Mouse (Mus musculus): ENCODE measurements at regions not wholly inside any gene's neighbourhood (a gene's known extent, or its start where the extent isn't known, plus 50 kb on each side); places are given as distances from the start of the nearest gene placed in this dataset.

DNA sequence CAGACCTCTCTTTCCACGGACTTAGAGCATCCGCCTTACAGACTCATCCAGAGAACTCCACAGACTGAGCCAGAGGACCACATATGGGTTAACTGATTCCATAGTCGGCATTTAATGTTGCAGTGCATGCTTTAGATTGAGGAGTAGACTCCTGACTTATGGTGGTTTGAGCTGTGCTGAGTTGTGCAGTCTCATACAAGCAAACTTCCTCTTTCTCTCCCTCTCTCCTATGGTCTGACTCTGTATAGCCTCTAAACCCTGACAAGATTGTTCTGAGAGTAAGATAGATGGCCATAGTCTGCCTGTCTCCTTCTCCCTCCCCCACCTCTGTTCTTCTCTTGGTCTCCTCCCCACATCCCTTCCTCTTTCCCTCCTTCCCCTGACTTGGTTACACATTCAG is 616.0 kb downstream of the Ryr2 start:
- no peak for DNase-seq

DNA sequence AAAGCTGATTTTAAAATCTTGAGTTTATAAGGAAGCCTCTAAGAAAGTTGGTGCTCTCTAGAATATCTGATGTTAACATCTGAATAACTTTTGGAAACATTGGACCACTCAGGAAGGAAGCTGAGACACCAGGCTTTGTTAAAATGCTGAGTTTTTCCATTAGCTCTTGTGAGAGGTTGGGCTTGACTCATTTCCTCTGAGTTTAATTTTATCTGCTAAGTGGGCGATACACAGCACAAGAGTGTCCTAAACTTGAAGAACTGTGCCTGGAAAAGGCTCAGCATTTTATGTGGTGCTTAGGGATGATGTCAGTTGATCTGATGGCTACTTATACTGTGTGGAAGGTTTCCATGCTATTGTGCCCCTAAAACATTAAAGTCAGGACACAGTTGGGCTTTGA is 623.6 kb downstream of the Ryr2 start:
- DNase-seq, result no peak

DNA sequence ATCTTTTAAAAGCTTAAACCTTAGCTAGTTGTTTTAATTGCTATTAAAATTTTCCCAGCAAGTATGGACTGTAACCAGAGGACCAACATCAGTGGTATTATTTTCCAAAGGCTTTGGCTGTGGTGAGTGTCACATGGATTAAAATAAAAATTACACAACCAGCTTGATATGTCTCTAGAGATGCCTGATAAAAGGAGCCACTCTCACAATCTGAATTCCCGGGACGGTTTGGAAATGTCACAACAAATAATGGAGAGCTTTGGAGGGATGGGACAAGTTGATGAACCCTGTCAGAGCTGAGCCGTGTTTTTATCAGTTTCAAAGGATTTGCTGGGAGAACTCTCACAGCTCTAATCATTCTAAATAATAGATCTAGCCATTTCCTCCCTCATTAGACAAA is 624.0 kb downstream of the Ryr2 start:
- DNase-seq, result no peak

DNA sequence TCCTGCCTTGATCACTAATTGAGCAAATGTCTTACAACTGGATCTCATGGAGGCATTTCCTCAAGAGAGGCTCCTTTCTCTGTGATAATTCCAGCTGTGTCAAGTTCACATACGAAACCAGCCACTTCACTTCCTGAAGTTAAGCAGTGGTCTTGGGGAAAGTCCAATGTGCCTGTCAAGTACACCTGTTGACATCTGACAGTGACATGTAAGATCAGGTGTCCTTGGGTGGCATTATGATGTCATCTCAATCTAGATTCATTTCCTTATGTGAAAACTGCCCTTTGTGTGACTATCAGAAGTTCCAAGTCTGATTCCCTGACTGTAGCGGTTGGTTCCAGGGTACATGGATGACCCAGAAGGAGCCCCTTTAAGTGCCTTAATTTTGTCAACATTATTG is 646.5 kb downstream of the Ryr2 start:
- DNase-seq, result no peak

DNA sequence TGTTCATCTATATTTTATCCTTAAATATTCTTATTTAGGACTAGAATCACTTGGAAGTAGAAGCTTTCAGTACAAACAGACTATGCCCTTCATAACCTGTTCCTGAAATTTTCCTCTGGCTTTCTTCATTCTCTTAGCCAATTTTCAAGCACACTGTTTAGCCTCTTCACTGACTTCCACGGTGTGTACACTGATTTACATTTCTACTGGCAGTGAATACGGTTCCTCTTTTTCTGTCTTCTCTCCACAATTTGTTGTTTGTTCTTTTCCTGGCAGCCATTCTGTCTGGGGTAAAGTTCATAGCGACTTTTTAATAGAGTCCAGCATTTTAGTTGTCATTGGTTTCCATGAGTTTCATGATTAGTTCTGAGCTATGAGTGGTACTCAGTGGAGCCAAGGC is 651.6 kb downstream of the Ryr2 start:
- DNase-seq, result no peak

DNA sequence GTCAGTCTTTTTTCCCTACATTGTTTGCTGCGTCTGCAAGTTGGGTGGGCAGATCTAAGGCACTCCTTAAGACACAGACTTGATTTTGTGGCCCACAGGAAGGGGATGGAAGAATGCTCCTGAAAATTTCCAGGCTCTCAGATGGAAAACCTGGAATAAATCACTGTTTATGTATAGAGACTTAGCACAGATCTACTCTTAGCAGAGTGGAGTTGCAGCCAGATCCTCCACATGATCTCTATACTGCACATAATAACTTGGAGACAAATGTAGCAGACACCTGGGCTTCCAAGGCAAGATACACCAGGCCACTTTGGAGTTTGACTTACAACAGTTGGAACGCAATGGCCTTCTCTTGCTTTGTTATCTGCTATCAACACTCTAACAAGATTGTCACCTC is 654.3 kb downstream of the Ryr2 start:
- no peak for DNase-seq

DNA sequence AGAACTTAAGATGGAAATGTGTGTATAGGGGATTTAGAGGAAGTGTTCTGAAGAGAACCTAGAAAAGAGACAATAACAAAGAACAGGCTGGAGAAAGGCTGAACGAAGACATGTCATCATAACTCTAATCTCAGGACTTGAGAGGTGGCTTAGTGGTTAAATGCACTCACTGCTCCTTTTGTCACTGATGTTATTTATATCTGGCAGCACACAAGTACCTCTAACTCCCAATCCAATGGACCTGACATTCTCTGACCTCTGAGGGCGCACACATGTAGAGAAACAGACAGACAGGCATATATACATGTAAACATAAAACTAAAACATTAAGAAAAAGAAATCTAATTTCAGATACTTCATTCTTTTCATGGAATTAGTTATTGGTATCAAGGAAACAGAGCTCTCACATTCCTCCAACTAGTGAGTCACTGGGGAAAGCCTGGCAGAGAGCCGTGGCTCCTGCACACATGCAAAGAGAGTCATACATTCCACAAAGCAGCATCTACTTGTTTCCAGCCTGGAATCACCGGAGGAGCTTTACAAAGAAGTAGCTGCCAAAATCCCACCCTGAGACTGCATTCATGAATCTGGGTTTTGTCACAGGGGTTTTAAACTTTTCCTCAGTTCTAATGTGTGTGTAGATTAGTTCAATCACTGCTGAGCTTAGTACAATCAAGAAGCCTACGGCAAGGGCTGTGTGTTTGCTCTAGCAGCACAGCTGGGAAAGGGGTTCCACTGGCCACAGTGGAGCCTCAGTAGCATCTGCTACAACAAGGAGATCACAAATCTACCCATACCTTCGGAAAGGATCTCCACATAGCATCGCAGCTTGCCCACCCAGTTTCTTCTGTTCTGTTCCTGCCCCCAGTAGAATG is 674.0 kb downstream of the Ryr2 start:
- DNase-seq, result no peak

GRCm38 (mm10) chr13:11426820-11427219 is 679.9 kb downstream of the Ryr2 start:
- DNase-seq, result no peak

GRCm38 (mm10) chr13:11392027-11392426 is 714.7 kb downstream of the Ryr2 start:
- no peak for DNase-seq

DNA sequence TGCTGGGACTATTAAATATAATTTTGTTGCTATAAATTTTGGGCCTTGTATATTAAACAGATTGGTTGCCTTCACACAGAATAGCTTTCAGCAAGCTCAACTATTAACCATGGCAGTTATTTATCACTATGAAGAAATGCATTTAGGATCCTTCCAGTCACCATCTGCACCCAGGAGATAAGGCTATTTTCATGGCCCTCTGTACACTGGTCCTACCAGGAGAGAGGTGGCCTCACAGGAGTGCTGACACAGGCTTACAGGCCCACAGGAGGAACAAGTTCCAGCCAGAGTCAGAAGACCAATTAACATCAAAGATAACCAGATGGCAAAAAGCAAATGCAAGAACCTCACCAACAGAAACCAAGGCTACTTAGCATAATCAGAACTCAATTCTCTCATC is 731.3 kb downstream of the Ryr2 start:
- no peak for DNase-seq

- no peak for DNase-seq
Measured at GRCm38 (mm10) chr13:11369456-11369855, 737.3 kb downstream of the Ryr2 start.

DNA sequence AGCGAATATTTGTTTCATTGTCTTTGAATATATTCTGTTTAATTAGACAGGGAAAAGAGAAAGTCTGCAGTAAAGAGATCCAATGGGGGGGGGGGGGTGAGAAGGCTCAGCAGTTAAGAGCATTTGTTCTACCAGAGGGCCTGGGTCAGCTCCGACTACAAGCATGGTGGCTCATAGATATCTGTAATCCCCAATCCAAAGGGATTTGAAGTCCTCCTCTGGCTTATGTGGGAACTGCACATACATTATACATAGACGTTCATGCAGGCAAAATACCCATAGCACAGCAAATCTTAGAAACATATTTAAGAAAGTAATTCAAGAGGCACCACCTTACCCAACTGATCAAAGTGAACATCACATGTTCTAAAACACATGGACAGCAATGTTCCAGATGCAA is 743.9 kb downstream of the Ryr2 start:
- no peak for DNase-seq

GRCm38 (mm10) chr13:11348502-11348849 is 758.3 kb downstream of the Ryr2 start:
- DNase-seq, result no peak

GRCm38 (mm10) chr13:11347787-11348501 is 758.8 kb downstream of the Ryr2 start:
- DNase-seq, result no peak

- DNase-seq, result no peak
Measured at GRCm38 (mm10) chr13:11344500-11344899, 762.2 kb downstream of the Ryr2 start.

- DNase-seq, result no peak
Measured at GRCm38 (mm10) chr13:11338297-11338616, 768.5 kb downstream of the Ryr2 start.

- DNase-seq, result no peak
Measured at GRCm38 (mm10) chr13:11337610-11338296, 769.0 kb downstream of the Ryr2 start.

DNA sequence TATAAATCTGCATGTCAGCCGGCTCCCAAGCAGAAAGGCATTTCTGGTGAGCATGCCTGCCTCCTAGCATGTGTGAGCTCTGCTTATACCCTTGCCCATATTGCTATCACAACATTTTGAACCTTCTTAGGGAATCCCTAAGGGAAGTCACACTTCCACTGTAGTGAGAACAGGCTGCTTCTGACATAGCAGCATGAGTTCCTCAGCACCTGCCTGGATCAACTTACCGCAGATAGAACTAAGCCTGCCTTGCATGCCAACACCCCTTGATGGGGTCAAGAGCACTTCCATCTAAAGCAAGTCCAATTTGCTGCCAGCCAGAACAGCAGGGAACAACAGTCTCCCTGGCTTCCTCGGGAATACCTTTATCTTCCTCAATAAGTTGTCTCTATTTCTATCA is 769.8 kb downstream of the Ryr2 start:
- DNase-seq, result no peak

DNA sequence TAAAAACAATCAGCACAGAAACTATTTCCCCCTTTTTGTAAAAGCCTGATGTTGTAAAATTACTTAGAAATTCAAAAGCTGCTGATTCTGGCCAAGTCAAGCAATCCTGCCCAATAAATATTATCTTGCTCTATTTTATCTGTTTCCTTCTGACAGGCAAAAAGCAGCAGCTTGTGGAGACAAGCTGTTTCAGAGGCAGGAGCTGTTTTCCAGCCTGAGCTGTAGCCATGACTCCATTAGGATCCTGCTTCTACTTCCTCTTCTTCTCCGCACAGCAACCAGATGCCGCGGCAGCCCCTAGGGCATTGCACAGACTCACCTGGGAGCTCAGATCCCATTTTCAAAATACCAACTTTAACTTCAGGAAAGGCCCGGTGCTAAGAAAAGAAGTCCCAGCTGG is 774.8 kb downstream of the Ryr2 start:
- no peak for DNase-seq

DNA sequence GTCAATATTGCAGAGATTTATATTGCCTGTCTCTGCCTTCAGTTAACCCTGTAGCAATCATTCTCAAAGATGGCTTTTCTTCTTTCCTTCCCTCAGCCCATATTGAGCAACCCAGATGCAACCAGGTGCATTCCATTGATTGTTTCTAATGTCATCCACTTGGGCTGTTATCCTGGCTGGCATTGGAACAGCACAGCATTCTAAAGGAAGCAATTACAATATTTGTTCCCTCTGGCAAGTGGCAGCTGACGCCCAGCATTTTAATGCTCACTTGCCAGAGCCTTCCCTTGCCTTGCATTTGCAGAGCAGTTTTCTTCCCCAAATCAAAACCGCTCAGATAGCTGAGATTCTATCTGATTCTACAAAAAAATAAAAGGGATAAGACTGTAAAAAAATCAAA is 798.0 kb downstream of the Ryr2 start:
- DNase-seq, result no peak

DNA sequence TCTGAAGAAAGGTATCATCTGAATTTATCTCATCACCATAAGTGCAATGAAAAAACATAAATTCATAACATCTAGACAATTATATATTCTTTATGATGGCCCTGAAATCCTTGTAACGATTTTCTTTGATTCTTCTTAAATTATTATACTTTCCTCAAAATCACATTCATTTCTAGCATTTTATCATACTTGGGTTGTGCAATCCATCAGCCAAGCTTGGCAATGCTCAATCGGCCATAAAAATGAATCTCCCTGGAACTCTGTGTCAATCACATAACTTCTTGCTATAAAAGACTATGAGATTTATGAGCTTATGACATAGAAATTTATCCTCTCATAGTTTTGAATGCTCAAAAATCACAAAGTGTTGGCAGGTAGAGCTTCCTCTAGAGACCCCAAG is 811.3 kb downstream of the Ryr2 start:
- no peak for DNase-seq

DNA sequence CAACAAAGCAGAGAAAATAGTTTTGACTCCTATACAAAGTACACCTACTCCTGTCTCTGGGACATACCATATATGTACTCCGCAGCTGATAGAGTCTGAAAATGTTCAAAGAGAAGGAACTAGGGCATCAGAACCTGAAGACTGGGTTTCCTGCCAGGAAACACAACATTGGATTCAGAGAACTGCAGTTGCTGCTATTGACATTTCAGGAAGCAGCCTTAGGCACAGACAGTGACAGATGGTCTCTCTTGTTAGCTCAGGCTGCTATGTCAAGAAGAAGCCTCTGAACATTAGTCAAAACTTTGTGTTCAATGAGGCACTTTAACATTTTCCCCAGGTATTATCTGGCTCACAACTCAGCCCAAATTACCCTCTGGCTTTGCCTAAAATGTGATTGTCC is 812.1 kb downstream of the Ryr2 start:
- no peak for DNase-seq

- no peak for DNase-seq
Measured at GRCm38 (mm10) chr13:11293750-11294149, 813.0 kb downstream of the Ryr2 start.

- no peak for DNase-seq
Measured at GRCm38 (mm10) chr13:11273896-11274295, 832.8 kb downstream of the Ryr2 start.

All from lung, postnatal 10 days (tissue).